Mouse (Mus musculus): ENCODE measurements around the gene Syt3. TPM values are rescaled to one million over a fixed set of nuclear protein-coding genes. Genes with fewer than 3 reads are reported as not detected.

Gene Syt3
- total RNA-seq, 4 experiments from 2014 or later = 4.9 to 11.1 (median 7.6) TPM

GRCm38 (mm10) chr7:44413307-44413706, 29.4 kb downstream of the Syt3 start:
- no peak for DNase-seq

GRCm38 (mm10) chr7:44427666-44428065, 43.8 kb downstream of the Syt3 start:
- DNase-seq = no peak

GRCm38 (mm10) chr7:44428171-44428950, 44.5 kb downstream of the Syt3 start:
- no peak for DNase-seq

- DNase-seq = no peak
Observed at GRCm38 (mm10) chr7:44428968-44429521, 45.1 kb downstream of the Syt3 start, which contains the start of gene Lrrc4b. TSS of gene Lrrc4b (plus strand) at chr7:44429018.

GRCm38 (mm10) chr7:44429534-44430488, 45.9 kb downstream of the Syt3 start:
- no peak for DNase-seq

- no peak for DNase-seq
Observed at GRCm38 (mm10) chr7:44432550-44432949, 48.6 kb downstream of the Syt3 start.

- no peak for DNase-seq
Observed at GRCm38 (mm10) chr7:44433371-44433770, 49.5 kb downstream of the Syt3 start.

GRCm38 (mm10) chr7:44434089-44434488, 50.2 kb downstream of the Syt3 start:
- no peak for DNase-seq

GRCm38 (mm10) chr7:44435796-44436195, 51.9 kb downstream of the Syt3 start:
- DNase-seq = no peak

GRCm38 (mm10) chr7:44436267-44436666, 52.4 kb downstream of the Syt3 start:
- no peak for DNase-seq

GRCm38 (mm10) chr7:44437188-44437587, 53.3 kb downstream of the Syt3 start:
- no peak for DNase-seq

- DNase-seq = no peak
Observed at GRCm38 (mm10) chr7:44437933-44438332, 54.0 kb downstream of the Syt3 start.

- no peak for DNase-seq
Observed at GRCm38 (mm10) chr7:44439696-44440095, 55.8 kb downstream of the Syt3 start.

GRCm38 (mm10) chr7:44440479-44440878, 56.6 kb downstream of the Syt3 start:
- DNase-seq = no peak

GRCm38 (mm10) chr7:44441180-44441579, 57.3 kb downstream of the Syt3 start:
- no peak for DNase-seq

- DNase-seq = no peak
Observed at GRCm38 (mm10) chr7:44441648-44442109, 57.8 kb downstream of the Syt3 start.

GRCm38 (mm10) chr7:44442407-44442821, 58.5 kb downstream of the Syt3 start:
- no peak for DNase-seq

GRCm38 (mm10) chr7:44443268-44444173, 59.6 kb downstream of the Syt3 start:
- DNase-seq = no peak

GRCm38 (mm10) chr7:44444886-44445527, 61.1 kb downstream of the Syt3 start:
- DNase-seq = no peak

- no peak for DNase-seq
Observed at GRCm38 (mm10) chr7:44445528-44445923, 61.6 kb downstream of the Syt3 start.
